Mouse (Mus musculus) erythroid progenitor cell, adult 5-6 weeks (primary cell): ENCODE measurements around the gene Tmem251. TPM values are rescaled to one million over a fixed set of nuclear protein-coding genes. Genes with fewer than 3 reads are reported as not detected.

Experiments
- total RNA-seq, 2 experiments: library from RNA; stranded (forward) in 1 of 2; stranded (reverse) in 1 of 2; fragments of 150-400 nt in 1 of 2; fragments of 186-747, 209-891 nt in 1 of 2; gene quantifications; 2 replicates each; pipeline versions ENCODE4 v1.2.3 to v1.2.4; 2015 to 2017; ENCODE audit warnings: low replicate concordance in 2 of 2

Gene Tmem251
- total RNA-seq, 2 experiments from 2014 or later: 3.4 TPM; not detected in 1

Other genes with a start within 250 kb of the Tmem251 start
- not detected in 2 replicates for gene Chga, start 188.8 kb upstream of the Tmem251 start, total RNA-seq (2015; ENCODE audit: low replicate concordance)
- not detected in 2 replicates for gene Chga, start 188.8 kb upstream of the Tmem251 start, total RNA-seq (2017; ENCODE audit: low replicate concordance)
- gene Itpk1, start 38.8 kb upstream of the Tmem251 start, total RNA-seq (2015; ENCODE audit: low replicate concordance): 2.5 TPM in 1 of 2 replicates, not detected in the other
- 0.64 and 0.98 TPM in 2 replicates for gene Itpk1, start 38.8 kb upstream of the Tmem251 start, total RNA-seq (2017; ENCODE audit: low replicate concordance)
- gene Moap1, start 101 bp upstream of the Tmem251 start, total RNA-seq (2015; ENCODE audit: low replicate concordance): 10.1 and 10.5 TPM in 2 replicates
- gene Moap1, start 101 bp upstream of the Tmem251 start, total RNA-seq (2017; ENCODE audit: low replicate concordance): 8.2 TPM in 1 of 2 replicates, not detected in the other
- not detected in 2 replicates for gene Gm28051, start 14.0 kb downstream of the Tmem251 start, total RNA-seq (2015; ENCODE audit: low replicate concordance)
- not detected in 2 replicates for gene Gm28051, start 14.0 kb downstream of the Tmem251 start, total RNA-seq (2017; ENCODE audit: low replicate concordance)
- 10.5 and 17.2 TPM in 2 replicates for gene Gon7, start 14.0 kb downstream of the Tmem251 start, total RNA-seq (2015; ENCODE audit: low replicate concordance)
- 7.3 and 15.9 TPM in 2 replicates for gene Gon7, start 14.0 kb downstream of the Tmem251 start, total RNA-seq (2017; ENCODE audit: low replicate concordance)
- 15.5 and 16.6 TPM in 2 replicates for gene Ubr7, start 14.2 kb downstream of the Tmem251 start, total RNA-seq (2015; ENCODE audit: low replicate concordance)
- gene Ubr7, start 14.2 kb downstream of the Tmem251 start, total RNA-seq (2017; ENCODE audit: low replicate concordance): 13.8 and 24.4 TPM in 2 replicates
- gene Gm20604, start 14.9 kb downstream of the Tmem251 start, total RNA-seq (2015; ENCODE audit: low replicate concordance): 6.1 and 21.0 TPM in 2 replicates
- 9.1 and 12.9 TPM in 2 replicates for gene Gm20604, start 14.9 kb downstream of the Tmem251 start, total RNA-seq (2017; ENCODE audit: low replicate concordance)
- gene Btbd7, start 134.7 kb downstream of the Tmem251 start, total RNA-seq (2015; ENCODE audit: low replicate concordance): 37.8 and 41.5 TPM in 2 replicates
- 42.5 and 43.9 TPM in 2 replicates for gene Btbd7, start 134.7 kb downstream of the Tmem251 start, total RNA-seq (2017; ENCODE audit: low replicate concordance)
- gene Cox8c, start 155.6 kb downstream of the Tmem251 start, total RNA-seq (2015; ENCODE audit: low replicate concordance): not detected in 2 replicates
- gene Cox8c, start 155.6 kb downstream of the Tmem251 start, total RNA-seq (2017; ENCODE audit: low replicate concordance): not detected in 2 replicates
- not detected in 2 replicates for gene Unc79, start 205.1 kb downstream of the Tmem251 start, total RNA-seq (2015; ENCODE audit: low replicate concordance)
- gene Unc79, start 205.1 kb downstream of the Tmem251 start, total RNA-seq (2017; ENCODE audit: low replicate concordance): 0.51 TPM in 1 of 2 replicates, not detected in the other